Mouse (Mus musculus): ENCODE results near the gene Kcnk4. TPM values are rescaled to one million over a fixed set of nuclear protein-coding genes. Genes with fewer than 3 reads are reported as not detected.
A peak's percentile ranks its signal among the peaks of the same experiment; 100 is the strongest.

Kcnk4 gene
- polyA plus RNA-seq, 1 experiment = 0.12 TPM

DNA sequence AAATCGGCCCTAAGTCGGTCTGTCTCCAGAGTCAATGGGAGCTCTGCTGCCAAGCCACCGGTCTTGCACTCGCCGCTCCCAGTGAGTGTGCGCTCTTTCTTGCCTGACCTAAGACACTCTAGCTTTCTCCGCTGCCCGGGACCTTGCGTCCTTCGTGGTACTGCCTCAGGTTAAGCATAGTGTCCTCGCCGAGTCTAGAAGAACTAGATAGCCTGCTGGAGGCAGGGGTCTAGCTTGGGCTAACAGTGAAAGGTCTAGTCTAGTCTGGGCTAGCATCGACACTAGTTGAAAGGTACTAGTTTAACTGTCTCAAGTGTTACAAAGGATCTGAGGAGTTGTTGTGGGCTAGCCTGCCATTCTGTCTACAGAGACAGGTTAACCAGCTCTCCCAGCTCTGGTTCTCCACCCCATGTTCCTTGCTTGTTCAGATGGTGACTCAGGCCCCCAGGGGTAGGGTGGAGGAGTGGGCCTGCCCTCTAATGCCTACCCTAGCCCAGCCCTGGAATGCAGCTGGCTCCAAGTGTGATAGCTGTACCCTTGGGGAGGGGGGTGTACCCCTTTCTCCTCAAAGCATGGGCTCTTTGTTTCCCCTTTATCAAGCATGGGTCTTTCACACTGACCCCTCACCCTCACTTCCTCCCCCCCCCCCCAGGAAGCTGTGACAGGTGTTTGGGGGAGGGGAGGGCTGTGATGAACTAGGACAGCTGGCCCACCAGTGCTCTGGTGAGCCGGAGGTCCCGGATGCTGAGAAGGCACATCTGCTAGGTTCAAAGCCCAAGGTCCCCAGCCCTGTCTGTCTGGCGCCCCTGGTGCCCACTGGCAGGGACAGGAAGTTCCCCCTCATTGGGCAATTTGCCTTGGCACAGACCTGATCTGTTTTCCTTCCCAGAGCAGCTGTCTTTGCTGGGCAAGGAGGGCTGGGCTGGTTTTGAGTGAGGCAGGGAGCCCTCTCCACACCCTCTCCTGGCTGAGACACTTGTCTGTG lies 41.5 kb upstream of the Kcnk4 start, which contains the start of gene Plcb3:
Gene Plcb3, minus strand, starts transcription at position 934 of the 985 bp plus-strand sequence.
- Histone ChIP-seq H3K79me2 (ENCODE audit: control insufficient read depth, insufficient read depth) (peaks cover 39% of the 10 kb centered on the region), H3K4me3 (peak within 1 kb of the TSS; percentile 83), H3ac (ENCODE audit: control insufficient read depth, insufficient read length) (peak within 1 kb of the TSS; percentile 88), H3K4me2 (ENCODE audit: low read depth) (peak within 1 kb of the TSS; percentile 100), H3K27me3 (ENCODE audit: control insufficient read depth, insufficient read depth, insufficient read length) (no peaks in the 10 kb centered on the region), H3K36me3 (ENCODE audit: control insufficient read depth, insufficient read depth) (peaks cover 6% of the 10 kb centered on the region)
- TF ChIP-seq POLR2AphosphoS2 (IDR thresholded peaks at IDR 0.05; ENCODE audit: insufficient read length, low read depth) (peak; percentile 87), USF1 (IDR thresholded peaks at IDR 0.05; ENCODE audit: low read depth) (no peak), TCF12 (IDR thresholded peaks at IDR 0.05; ENCODE audit: insufficient read depth, poor library complexity, severe bottlenecking) (peak; percentile 91), MAX (IDR thresholded peaks at IDR 0.05; ENCODE audit: low read depth) (no peak), CEBPB (IDR thresholded peaks at IDR 0.05; ENCODE audit: insufficient read depth, poor library complexity, severe bottlenecking) (peak; percentile 58), MYOG (IDR thresholded peaks at IDR 0.05; ENCODE audit: control insufficient read depth in 1 of 3, insufficient read depth in 1 of 3, insufficient read length in 2 of 3, low read depth in 2 of 3) (peak; percentile 50 to 91 (median 70)), E2F4 (IDR thresholded peaks at IDR 0.05; ENCODE audit: insufficient read depth) (no peak), POLR2A (IDR thresholded peaks at IDR 0.05; ENCODE audit: insufficient read length, low read depth) (peak; percentile 38), SRF (IDR thresholded peaks at IDR 0.05; ENCODE audit: control insufficient read depth, insufficient read length, low read depth) (no peak), REST (IDR thresholded peaks at IDR 0.05; ENCODE audit: insufficient read depth, insufficient read length) (no peak), MYOD1 (IDR thresholded peaks at IDR 0.05; ENCODE audit: control insufficient read depth in 1 of 3, insufficient read length in 2 of 3, low read depth in 2 of 3) (peak; percentile 70 to 94 (median 81)), TCF3 (IDR thresholded peaks at IDR 0.05; ENCODE audit: insufficient read length, low read depth) (peak; percentile 83)

DNA sequence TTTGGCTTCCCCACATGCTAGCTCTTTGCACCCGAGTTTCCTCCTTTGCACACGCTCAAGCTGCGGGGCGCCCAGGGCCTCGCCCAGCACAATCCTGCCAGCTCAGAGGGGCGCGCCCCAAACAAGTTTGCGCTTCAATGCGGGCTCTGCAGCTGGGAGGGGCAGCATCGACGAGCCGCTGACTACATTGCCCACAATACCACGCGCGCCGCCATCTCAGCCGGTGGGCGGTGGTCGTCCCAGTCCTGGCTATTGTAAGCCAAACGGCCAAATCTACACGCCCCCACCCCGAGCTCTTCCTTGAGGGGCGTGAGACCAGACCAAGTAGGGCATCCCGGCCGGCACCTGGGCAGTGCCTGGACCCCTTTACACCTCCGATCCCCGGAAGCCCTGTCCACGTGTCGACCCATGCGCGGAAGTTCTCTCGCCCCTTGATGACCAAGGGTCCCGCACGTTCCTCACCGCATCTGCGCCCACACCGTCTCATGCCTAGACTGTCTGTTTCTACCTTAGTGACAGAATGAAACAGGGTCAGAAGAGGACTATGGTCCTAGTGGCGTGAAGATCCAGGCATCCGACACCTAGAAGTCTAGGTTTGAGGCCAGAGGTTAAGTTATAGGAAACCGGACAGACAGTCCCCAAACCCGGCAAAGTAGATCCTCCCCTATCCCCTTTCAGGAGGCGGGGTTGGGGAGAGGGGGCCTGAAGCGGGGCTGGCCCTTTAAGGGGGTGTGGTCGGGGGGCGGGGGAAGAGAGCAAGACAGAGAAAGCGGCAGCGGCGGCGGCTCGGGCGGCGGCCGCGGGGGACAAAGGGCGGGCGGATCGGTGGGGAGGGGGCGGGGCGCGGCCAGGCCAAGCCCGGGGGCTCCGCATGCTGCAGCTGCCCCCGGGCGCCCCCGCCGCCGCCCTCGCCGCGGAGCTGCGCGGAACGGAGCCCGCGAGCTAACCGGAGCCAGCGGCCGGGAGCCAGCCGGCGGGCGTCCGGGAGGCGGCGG lies 40.2 kb upstream of the Kcnk4 start, which contains the start of gene Ppp1r14b:
Gene Ppp1r14b, plus strand, starts transcription at position 758 of the 995 bp plus-strand sequence.
- Histone ChIP-seq H3K4me3 (peak within 1 kb of the TSS; percentile 83), H3K27me3 (ENCODE audit: control insufficient read depth, insufficient read depth, insufficient read length) (no peaks in the 10 kb centered on the region), H3K79me2 (ENCODE audit: control insufficient read depth, insufficient read depth) (peaks cover 35% of the 10 kb centered on the region), H3K36me3 (ENCODE audit: control insufficient read depth, insufficient read depth) (peaks cover 6% of the 10 kb centered on the region), H3K4me2 (ENCODE audit: low read depth) (peak within 1 kb of the TSS; percentile 100), H3ac (ENCODE audit: control insufficient read depth, insufficient read length) (peak within 1 kb of the TSS; percentile 88)
- TF ChIP-seq MYOD1 (IDR thresholded peaks at IDR 0.05; ENCODE audit: control insufficient read depth in 1 of 3, insufficient read length in 2 of 3, low read depth in 2 of 3) = no peak
- no peak for TF ChIP-seq CEBPB (IDR thresholded peaks at IDR 0.05; ENCODE audit: insufficient read depth, poor library complexity, severe bottlenecking)
- TF ChIP-seq POLR2A (IDR thresholded peaks at IDR 0.05; ENCODE audit: insufficient read length, low read depth) = peak; percentile 43
- TF ChIP-seq E2F4 (IDR thresholded peaks at IDR 0.05; ENCODE audit: insufficient read depth) = peak; percentile 1
- TF ChIP-seq REST (IDR thresholded peaks at IDR 0.05; ENCODE audit: insufficient read depth, insufficient read length) = no peak
- TF ChIP-seq POLR2AphosphoS2 (IDR thresholded peaks at IDR 0.05; ENCODE audit: insufficient read length, low read depth) = peak; percentile 16
- TF ChIP-seq USF1 (IDR thresholded peaks at IDR 0.05; ENCODE audit: low read depth) = peak; percentile 89
- peak; percentile 40 for TF ChIP-seq MAX (IDR thresholded peaks at IDR 0.05; ENCODE audit: low read depth)
- no peak for TF ChIP-seq TCF3 (IDR thresholded peaks at IDR 0.05; ENCODE audit: insufficient read length, low read depth)
- TF ChIP-seq TCF12 (IDR thresholded peaks at IDR 0.05; ENCODE audit: insufficient read depth, poor library complexity, severe bottlenecking) = no peak
- no peak for TF ChIP-seq SRF (IDR thresholded peaks at IDR 0.05; ENCODE audit: control insufficient read depth, insufficient read length, low read depth)
- TF ChIP-seq MYOG (IDR thresholded peaks at IDR 0.05; ENCODE audit: control insufficient read depth in 1 of 3, insufficient read depth in 1 of 3, insufficient read length in 2 of 3, low read depth in 2 of 3) = peak in 1 of 3 experiments; percentile 30

DNA sequence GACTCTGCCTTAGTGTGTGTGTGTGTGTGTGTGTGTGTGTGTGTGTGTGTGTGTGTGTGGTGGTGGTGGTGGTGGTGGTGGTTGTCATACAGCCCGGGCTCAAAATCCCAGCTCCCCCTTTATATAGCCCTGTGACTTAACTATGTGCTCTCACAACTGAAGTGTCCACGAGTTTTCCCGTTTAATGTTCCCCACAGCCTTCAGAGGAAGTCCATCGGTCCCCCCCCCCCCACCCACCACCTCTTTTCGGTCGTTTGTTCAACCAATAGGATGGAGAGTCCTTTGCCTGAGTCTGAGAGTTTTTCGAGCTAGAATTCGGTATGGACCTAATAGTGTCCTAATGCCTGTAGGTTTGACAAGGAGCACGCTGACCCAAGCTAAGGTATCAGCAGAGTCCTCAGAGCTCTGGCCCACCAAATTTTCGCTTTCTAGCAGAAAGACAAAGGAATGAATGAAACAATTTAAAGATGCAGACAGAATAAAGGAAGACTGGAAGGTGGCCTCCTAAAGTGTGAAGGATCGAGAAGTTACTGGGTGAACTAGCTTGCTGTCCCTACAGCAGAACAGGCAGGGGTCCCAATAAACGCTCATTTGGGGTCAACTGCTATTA lies 39.4 kb upstream of the Kcnk4 start:
- Histone ChIP-seq H3K36me3 (ENCODE audit: control insufficient read depth, insufficient read depth) (peaks cover 6% of the 10 kb centered on the region), H3K4me3 (peak overlapping the region; percentile 83), H3K27me3 (ENCODE audit: control insufficient read depth, insufficient read depth, insufficient read length) (no peaks in the 10 kb centered on the region), H3K4me2 (ENCODE audit: low read depth) (peak overlapping the region; percentile 94), H3ac (ENCODE audit: control insufficient read depth, insufficient read length) (peak overlapping the region; percentile 88), H3K79me2 (ENCODE audit: control insufficient read depth, insufficient read depth) (peaks cover 38% of the 10 kb centered on the region)
- TF ChIP-seq MAX (IDR thresholded peaks at IDR 0.05; ENCODE audit: low read depth) = no peak
- TF ChIP-seq REST (IDR thresholded peaks at IDR 0.05; ENCODE audit: insufficient read depth, insufficient read length) = no peak
- no peak for TF ChIP-seq USF1 (IDR thresholded peaks at IDR 0.05; ENCODE audit: low read depth)
- TF ChIP-seq CEBPB (IDR thresholded peaks at IDR 0.05; ENCODE audit: insufficient read depth, poor library complexity, severe bottlenecking) = no peak
- TF ChIP-seq E2F4 (IDR thresholded peaks at IDR 0.05; ENCODE audit: insufficient read depth) = no peak
- no peak for TF ChIP-seq TCF12 (IDR thresholded peaks at IDR 0.05; ENCODE audit: insufficient read depth, poor library complexity, severe bottlenecking)
- no peak for TF ChIP-seq POLR2AphosphoS2 (IDR thresholded peaks at IDR 0.05; ENCODE audit: insufficient read length, low read depth)
- TF ChIP-seq MYOD1 (IDR thresholded peaks at IDR 0.05; ENCODE audit: control insufficient read depth in 1 of 3, insufficient read length in 2 of 3, low read depth in 2 of 3) = no peak
- TF ChIP-seq POLR2A (IDR thresholded peaks at IDR 0.05; ENCODE audit: insufficient read length, low read depth) = no peak
- TF ChIP-seq MYOG (IDR thresholded peaks at IDR 0.05; ENCODE audit: control insufficient read depth in 1 of 3, insufficient read depth in 1 of 3, insufficient read length in 2 of 3, low read depth in 2 of 3) = no peak
- TF ChIP-seq TCF3 (IDR thresholded peaks at IDR 0.05; ENCODE audit: insufficient read length, low read depth) = no peak
- TF ChIP-seq SRF (IDR thresholded peaks at IDR 0.05; ENCODE audit: control insufficient read depth, insufficient read length, low read depth) = no peak

Measured in myocyte (in vitro differentiated cells).